Mouse (Mus musculus): ENCODE results near the gene Cep89.

GRCm38 (mm10) chr7:35465027-35465426 lies 68.2 kb downstream of the Cep89 start:
- no peak for TF ChIP-seq POLR2A (IDR thresholded peaks at IDR 0.05; ENCODE audit: insufficient read length, low read depth)
- no peak for TF ChIP-seq MAX (IDR thresholded peaks at IDR 0.05; ENCODE audit: low read depth)

Measured in myocyte (in vitro differentiated cells).